Mouse (Mus musculus) liver, adult (tissue): ENCODE results near the gene Gas7.

Experiments
- GATA4 ChIP-seq: IDR thresholded peaks from 2 replicates; pipeline ENCODE4 v1.6.1; 2014; ENCODE audit warnings: mild to moderate bottlenecking, low read length; ENCODE audit not compliant: insufficient replicate concordance

Gene Gas7

GRCm38 (mm10) chr11:67567991-67568390 is 112.8 kb downstream of the Gas7 start:
- TF ChIP-seq GATA4: no peak

GRCm38 (mm10) chr11:67568815-67569214 is 113.6 kb downstream of the Gas7 start:
- no peak for TF ChIP-seq GATA4

GRCm38 (mm10) chr11:67570947-67571346 is 115.7 kb downstream of the Gas7 start:
- no peak for TF ChIP-seq GATA4

- no peak for TF ChIP-seq GATA4
Measured at GRCm38 (mm10) chr11:67574344-67574743, 119.1 kb downstream of the Gas7 start.

GRCm38 (mm10) chr11:67577472-67577871 is 122.2 kb downstream of the Gas7 start:
- TF ChIP-seq GATA4: no peak

- TF ChIP-seq GATA4: no peak
Measured at GRCm38 (mm10) chr11:67577994-67578393, 122.8 kb downstream of the Gas7 start.

GRCm38 (mm10) chr11:67579136-67579535 is 123.9 kb downstream of the Gas7 start:
- no peak for TF ChIP-seq GATA4

GRCm38 (mm10) chr11:67581549-67581948 is 126.3 kb downstream of the Gas7 start:
- TF ChIP-seq GATA4: no peak

- TF ChIP-seq GATA4: no peak
Measured at GRCm38 (mm10) chr11:67582570-67582969, 127.3 kb downstream of the Gas7 start.

- no peak for TF ChIP-seq GATA4
Measured at GRCm38 (mm10) chr11:67585016-67585415, 129.8 kb downstream of the Gas7 start.

GRCm38 (mm10) chr11:67585629-67586028 is 130.4 kb downstream of the Gas7 start:
- TF ChIP-seq GATA4: no peak

GRCm38 (mm10) chr11:67586231-67586994 is 131.2 kb downstream of the Gas7 start:
- TF ChIP-seq GATA4: no peak

- TF ChIP-seq GATA4: no peak
Measured at GRCm38 (mm10) chr11:67588196-67588827, 133.1 kb downstream of the Gas7 start.

GRCm38 (mm10) chr11:67588828-67589314 is 133.6 kb downstream of the Gas7 start:
- no peak for TF ChIP-seq GATA4

- TF ChIP-seq GATA4: no peak
Measured at GRCm38 (mm10) chr11:67596233-67596632, 141.0 kb downstream of the Gas7 start.

GRCm38 (mm10) chr11:67596856-67597255 is 141.6 kb downstream of the Gas7 start:
- TF ChIP-seq GATA4: no peak
